Mouse (Mus musculus): Measurements from ENCODE around the gene Wdr25.

- no peak for TF ChIP-seq GATA1 (IDR thresholded peaks at IDR 0.05; ENCODE audit: borderline replicate concordance, low read length)
- TF ChIP-seq FLI1 (IDR thresholded peaks at IDR 0.05; ENCODE audit: low read length), result no peak
Observed at GRCm38 (mm10) chr12:109067561-109068135, 174.2 kb downstream of the Wdr25 start.
